Mouse (Mus musculus) heart, embryonic 11.5 days (tissue): ENCODE data around the gene Lmbr1l. TPM values are rescaled to one million over a fixed set of nuclear protein-coding genes. Genes with fewer than 3 reads are reported as not detected.
"Not testable (repeated sequence)": the region's sequence is repeated elsewhere in the genome, so short reads cannot be mapped to it uniquely, and the experiment has no call there.

Experiments
- ATAC-seq: fragments of 200-750 bp; cut with Nextera tagmentation; replicated peaks from 2 replicates; pipeline ENCODE4 v1.8.0; 2017; ENCODE audit warnings: moderate library complexity; ENCODE audit not compliant: insufficient number of reproducible peaks, low FRiP score, low TSS enrichment
- H3K27ac ChIP-seq: fragments of 300-500 bp; sonication (generic); 2 replicates; pipeline ENCODE4 v1.5.1; 2014; ENCODE audit warnings: mild to moderate bottlenecking, low read depth, low read length
- H3K27me3 ChIP-seq: fragments of 300-500 bp; sonication (generic); 2 replicates; pipeline ENCODE4 v1.6.1; 2014; ENCODE audit warnings: mild to moderate bottlenecking, low read length, mixed read lengths; ENCODE audit not compliant: control insufficient read depth, insufficient read depth
- H3K36me3 ChIP-seq: fragments of 300-500 bp; sonication (generic); 2 replicates; pipeline ENCODE4 v1.6.1; 2014; ENCODE audit warnings: mild to moderate bottlenecking, low read length, moderate library complexity, mixed read lengths; ENCODE audit not compliant: control insufficient read depth, insufficient read depth
- H3K4me1 ChIP-seq: fragments of 300-500 bp; sonication (generic); 2 replicates; pipeline ENCODE4 v1.6.1; 2014; ENCODE audit warnings: low read length; ENCODE audit not compliant: control insufficient read depth, insufficient read depth
- H3K4me2 ChIP-seq: fragments of 300-500 bp; sonication (generic); 2 replicates; pipeline ENCODE4 v1.6.1; 2014; ENCODE audit warnings: mild to moderate bottlenecking, moderate library complexity
- H3K4me3 ChIP-seq: fragments of 300-500 bp; sonication (generic); 2 replicates; pipeline ENCODE4 v1.5.1; 2014; ENCODE audit warnings: low read depth, low read length
- H3K9ac ChIP-seq: fragments of 300-500 bp; sonication (generic); 2 replicates; pipeline ENCODE4 v1.6.1; 2014; ENCODE audit warnings: mild to moderate bottlenecking, low read depth, low read length, moderate library complexity
- H3K9me3 ChIP-seq: fragments of 300-500 bp; sonication (generic); replicated peaks from 2 replicates; pipeline ENCODE4 v1.6.1; 2016; ENCODE audit warnings: low read length; ENCODE audit not compliant: control insufficient read depth
- WGBS: fragments of 180-500 bp; shearing (Covaris S2); extraction: QIAGEN DNeasy Blood & Tissue Kit; methylation state at CpG from one replicate; pipeline ENCODE4 v1.1.7; 2014; ENCODE audit not compliant: insufficient replicate concordance; 5-methylcytosine and 5-hydroxymethylcytosine counted together
- polyA plus RNA-seq: library from polyadenylated mRNA; unstranded; fragments of >200 nt; fragmentation: Nextera tagmentation; extraction: Ambion mirVana; gene quantifications from 2 replicates; pipeline ENCODE4 v1.2.1, GENCODE M21; 2014

The Lmbr1l gene
- polyA plus RNA-seq, 1 experiment from 2014 or later: 5.7 TPM

GRCm38 (mm10) chr15:98953401-98954356, 35.6 kb upstream of the Lmbr1l start, which contains the start of the genes Gm49450 and Tuba1a:
Gene Gm49450 (minus strand): TSS chr15:98953551.
Gene Tuba1a (minus strand): TSS chr15:98953703.
- 7% methylated on average over 28 of the region's 28 CpGs for WGBS
- Histone ChIP-seq H3K4me1 (peaks cover 13% of the 10 kb centered on the region), H3K9me3 (no peaks in the 10 kb centered on the region), H3K4me3 (peak within 1 kb of the TSS; percentile 91), H3K4me2 (peak within 1 kb of the TSS; percentile 70), H3K36me3 (no peaks in the 10 kb centered on the region), H3K9ac (peak within 1 kb of the TSS; percentile 99), H3K27me3 (no peaks in the 10 kb centered on the region), H3K27ac (peak within 1 kb of the TSS; percentile 99)
- peak; percentile 97 for ATAC-seq

- Histone ChIP-seq H3K9ac (peak overlapping the region; percentile 99), H3K4me1 (peaks cover 13% of the 10 kb centered on the region), H3K27me3 (no peaks in the 10 kb centered on the region), H3K36me3 (no peaks in the 10 kb centered on the region), H3K9me3 (no peaks in the 10 kb centered on the region), H3K4me3 (peak overlapping the region; percentile 91), H3K27ac (peak overlapping the region; percentile 99), H3K4me2 (peak overlapping the region; percentile 70)
- peak; percentile 70 for ATAC-seq
- under 1% methylated on average over 41 of the region's 41 CpGs for WGBS
Measured at GRCm38 (mm10) chr15:98952751-98953400, 34.8 kb upstream of the Lmbr1l start.

DNA sequence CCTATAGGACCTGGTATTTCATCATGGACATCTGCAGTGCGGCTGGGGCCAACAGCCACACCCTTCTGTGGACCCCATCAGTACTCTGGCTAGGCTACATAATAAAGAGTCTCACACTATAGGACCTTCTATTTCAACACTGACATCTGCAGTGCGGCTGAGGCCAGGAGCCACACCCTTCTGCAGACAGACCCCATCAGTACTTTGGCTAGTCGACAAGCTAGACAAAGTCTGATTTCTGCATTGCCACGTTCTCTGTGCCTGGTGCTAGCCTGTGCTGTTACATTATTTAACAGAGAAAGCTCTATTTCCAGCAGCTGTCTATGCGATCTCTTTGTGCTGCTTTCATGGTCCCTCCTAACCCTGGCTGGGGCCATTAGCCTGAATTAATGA, 34.0 kb upstream of the Lmbr1l start:
- 28% methylated on average over 5 of the region's 5 CpGs for WGBS
- ATAC-seq: no peak
- H3K9me3 ChIP-seq: no peaks in the 10 kb centered on the region
- peak overlapping the region; percentile 17; the same call in 1 of the 2 replicates for H3K27ac ChIP-seq
- H3K9ac ChIP-seq: peak overlapping the region; percentile 72
- H3K27me3 ChIP-seq: no peaks in the 10 kb centered on the region
- H3K4me1 ChIP-seq: peaks cover 13% of the 10 kb centered on the region
- H3K36me3 ChIP-seq: no peaks in the 10 kb centered on the region
- peak overlapping the region; percentile 70 for H3K4me2 ChIP-seq
- H3K4me3 ChIP-seq: peak overlapping the region; percentile 91

- H3K27ac ChIP-seq, ATAC-seq, H3K27me3 ChIP-seq, H3K36me3 ChIP-seq, H3K9me3 ChIP-seq: not testable (repeated sequence)
- Histone ChIP-seq H3K4me1 (peaks cover 13% of the 10 kb centered on the region), H3K4me2 (peak overlapping the region; percentile 70), H3K9ac (peak overlapping the region; percentile 72), H3K4me3 (peak overlapping the region; percentile 91)
- WGBS: 86% methylated on average over 11 of the region's 15 CpGs
Measured at GRCm38 (mm10) chr15:98951122-98952062, 33.4 kb upstream of the Lmbr1l start.

DNA sequence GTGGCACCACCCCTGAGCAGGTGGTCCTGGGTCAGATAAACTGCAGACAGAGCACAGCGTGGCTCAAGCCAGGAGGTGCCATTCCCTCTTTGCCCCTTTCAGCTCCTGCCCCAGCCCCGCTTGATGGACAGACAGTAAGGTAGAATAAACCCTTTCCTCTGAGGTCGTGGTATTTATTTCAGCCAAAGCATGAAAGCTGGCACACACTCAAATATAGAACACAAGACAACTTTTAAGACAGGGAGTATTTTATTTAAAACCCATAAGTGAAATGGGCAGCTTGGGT, 31.5 kb upstream of the Lmbr1l start:
- H3K4me3 ChIP-seq: no peak overlapping the region
- 63% methylated on average over 3 of the region's 3 CpGs for WGBS
- no peaks in the 10 kb centered on the region for H3K27me3 ChIP-seq
- H3K27ac ChIP-seq: no peak overlapping the region
- no peak overlapping the region for H3K9ac ChIP-seq
- H3K4me2 ChIP-seq: no peak overlapping the region
- ATAC-seq: no peak
- H3K4me1 ChIP-seq: peaks cover 9% of the 10 kb centered on the region
- H3K36me3 ChIP-seq: no peaks in the 10 kb centered on the region
- H3K9me3 ChIP-seq: no peaks in the 10 kb centered on the region

GRCm38 (mm10) chr15:98948857-98949606, 31.0 kb upstream of the Lmbr1l start:
- H3K4me2 ChIP-seq: no peak overlapping the region; the same call in 1 of the 2 replicates
- H3K27ac ChIP-seq: no peak overlapping the region
- 74% methylated on average over 6 of the region's 6 CpGs for WGBS
- H3K36me3 ChIP-seq: no peaks in the 10 kb centered on the region
- H3K4me3 ChIP-seq: no peak overlapping the region
- no peak for ATAC-seq
- no peaks in the 10 kb centered on the region for H3K9me3 ChIP-seq
- H3K9ac ChIP-seq: no peak overlapping the region
- no peaks in the 10 kb centered on the region for H3K27me3 ChIP-seq
- H3K4me1 ChIP-seq: peaks cover 6% of the 10 kb centered on the region

GRCm38 (mm10) chr15:98948382-98948781, 30.4 kb upstream of the Lmbr1l start:
- Histone ChIP-seq H3K9me3 (no peaks in the 10 kb centered on the region), H3K4me3 (no peak overlapping the region), H3K36me3 (no peaks in the 10 kb centered on the region), H3K27ac (no peak overlapping the region), H3K9ac (no peak overlapping the region), H3K27me3 (no peaks in the 10 kb centered on the region), H3K4me2 (no peak overlapping the region), H3K4me1 (peaks cover 4% of the 10 kb centered on the region; the same call in 1 of the 2 replicates)
- ATAC-seq: no peak
